Mouse (Mus musculus) CD4-positive, CD25-positive, alpha-beta regulatory T cell, adult 4 months (primary cell): ENCODE results near the gene Wdr95. TPM values are rescaled to one million over a fixed set of nuclear protein-coding genes. Genes with fewer than 3 reads are reported as not detected.

Experiments
- ATAC-seq: one replicate; pipeline ENCODE4 v1.8.0; 2017
- polyA plus RNA-seq, 2 experiments: library from polyadenylated mRNA; unstranded; fragments of 100-300 nt; shearing (Covaris generic); gene quantifications; one replicate each; pipeline ENCODE4 v1.2.1; 2017

Wdr95 gene
- polyA plus RNA-seq, 2 experiments from 2014 or later, result not detected

DNA sequence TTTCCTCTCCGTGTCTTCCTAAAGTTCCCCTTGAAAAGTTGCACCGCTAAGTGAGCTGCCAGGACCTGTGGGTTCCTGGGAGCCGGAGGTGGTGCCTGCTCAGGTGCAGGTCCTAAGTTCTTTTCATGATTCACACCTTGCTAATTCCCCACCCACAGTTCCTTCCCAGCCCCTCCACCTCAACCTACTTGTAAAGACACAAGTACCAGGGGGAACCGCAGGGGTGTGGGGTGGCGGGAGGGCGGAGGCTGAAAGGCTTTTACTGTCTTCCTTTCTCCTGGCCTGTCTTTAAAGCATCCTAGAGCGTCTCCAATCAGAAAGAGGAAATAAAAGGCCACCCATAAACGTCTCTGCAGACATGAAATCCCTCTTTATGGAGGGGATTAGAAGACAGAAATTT lies 55.0 kb downstream of the Wdr95 start:
- no peak for ATAC-seq

DNA sequence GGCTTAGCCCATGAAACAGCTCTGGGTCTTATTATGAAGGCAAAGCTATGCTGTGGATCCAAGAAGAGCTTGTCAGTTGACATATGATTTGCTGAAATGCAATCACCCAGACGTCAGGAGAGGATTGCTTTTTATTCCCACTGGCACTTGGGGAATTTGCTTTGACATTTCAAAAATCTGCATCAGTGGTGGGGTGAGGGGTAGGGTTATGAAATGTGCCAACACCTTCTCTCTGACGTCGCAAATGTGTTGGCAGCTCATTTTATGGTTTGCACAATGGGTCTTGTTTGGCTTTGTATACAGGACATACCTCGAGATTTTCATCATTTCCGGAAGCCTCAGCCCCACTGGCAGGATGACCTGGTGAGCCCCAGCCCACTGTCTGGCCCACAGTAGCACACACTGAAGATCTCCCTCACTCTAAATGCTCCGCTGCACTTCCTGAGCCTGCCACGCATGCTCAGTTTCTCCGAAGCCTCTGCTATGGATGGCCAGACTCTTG lies 55.7 kb downstream of the Wdr95 start:
- ATAC-seq, result no peak

DNA sequence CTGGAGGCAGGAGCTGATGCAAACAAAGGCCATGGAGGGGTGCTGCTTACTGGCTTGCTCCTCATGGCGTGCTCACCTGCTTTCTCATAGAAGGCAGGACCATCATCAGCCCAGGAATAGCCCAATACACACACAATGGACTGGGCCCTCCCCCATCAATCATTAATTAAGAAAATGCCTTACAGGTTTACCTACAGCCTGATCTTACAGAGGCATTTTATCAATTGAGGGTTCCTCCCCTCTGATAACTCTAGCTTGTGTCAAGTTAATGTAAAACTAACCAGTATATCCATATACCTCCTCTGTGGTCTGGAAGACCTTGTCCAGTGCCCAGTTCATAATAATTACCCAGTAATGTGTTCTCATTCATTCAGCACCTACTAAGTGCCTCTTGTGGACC lies 56.8 kb downstream of the Wdr95 start:
- no peak for ATAC-seq

DNA sequence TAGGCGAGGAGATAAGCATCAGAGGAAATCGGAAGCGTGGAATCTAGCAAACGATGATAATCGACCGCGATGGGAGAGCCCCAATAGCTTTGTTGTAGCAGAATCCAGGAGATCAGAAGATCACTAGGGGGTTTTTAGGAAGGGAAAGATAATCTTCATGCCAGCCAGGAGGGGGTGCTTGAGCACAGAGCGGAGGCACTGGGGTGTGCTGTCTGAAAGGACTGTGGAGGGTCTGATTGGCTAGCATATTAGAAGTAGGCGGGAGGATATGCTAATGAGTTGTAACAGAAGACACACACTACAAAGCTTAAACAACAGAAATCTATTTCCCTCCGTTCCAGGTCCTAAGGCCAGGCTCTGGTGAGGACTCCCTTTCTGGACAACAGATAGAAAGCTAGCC lies 57.4 kb downstream of the Wdr95 start:
- peak; percentile 74 for ATAC-seq

DNA sequence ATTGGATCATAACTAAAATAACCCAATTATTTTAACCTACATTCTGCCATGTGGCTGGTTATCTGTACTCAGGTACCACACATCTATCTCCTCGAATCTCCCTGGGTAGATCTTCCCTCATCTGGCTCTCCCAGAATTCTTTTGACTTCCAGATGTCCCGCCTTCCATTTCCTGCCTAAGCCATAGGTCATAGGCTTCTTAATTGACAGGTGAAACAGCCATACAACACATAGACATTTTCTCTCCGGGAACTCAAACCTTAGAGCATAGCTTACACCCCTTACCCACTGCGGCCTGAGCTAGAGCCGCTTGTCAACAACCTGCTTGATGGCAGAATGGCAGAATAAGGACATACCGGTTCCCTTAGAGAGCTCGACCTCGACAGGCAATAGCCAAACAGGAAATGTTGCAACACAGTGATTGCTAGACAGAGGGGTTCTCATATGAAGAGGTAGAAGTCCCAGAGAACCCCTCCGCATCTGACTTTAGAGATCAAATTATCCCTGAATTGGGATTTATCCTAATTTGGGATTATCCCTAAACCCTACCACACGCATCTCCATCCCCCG lies 58.9 kb downstream of the Wdr95 start:
- peak; percentile 71 for ATAC-seq

DNA sequence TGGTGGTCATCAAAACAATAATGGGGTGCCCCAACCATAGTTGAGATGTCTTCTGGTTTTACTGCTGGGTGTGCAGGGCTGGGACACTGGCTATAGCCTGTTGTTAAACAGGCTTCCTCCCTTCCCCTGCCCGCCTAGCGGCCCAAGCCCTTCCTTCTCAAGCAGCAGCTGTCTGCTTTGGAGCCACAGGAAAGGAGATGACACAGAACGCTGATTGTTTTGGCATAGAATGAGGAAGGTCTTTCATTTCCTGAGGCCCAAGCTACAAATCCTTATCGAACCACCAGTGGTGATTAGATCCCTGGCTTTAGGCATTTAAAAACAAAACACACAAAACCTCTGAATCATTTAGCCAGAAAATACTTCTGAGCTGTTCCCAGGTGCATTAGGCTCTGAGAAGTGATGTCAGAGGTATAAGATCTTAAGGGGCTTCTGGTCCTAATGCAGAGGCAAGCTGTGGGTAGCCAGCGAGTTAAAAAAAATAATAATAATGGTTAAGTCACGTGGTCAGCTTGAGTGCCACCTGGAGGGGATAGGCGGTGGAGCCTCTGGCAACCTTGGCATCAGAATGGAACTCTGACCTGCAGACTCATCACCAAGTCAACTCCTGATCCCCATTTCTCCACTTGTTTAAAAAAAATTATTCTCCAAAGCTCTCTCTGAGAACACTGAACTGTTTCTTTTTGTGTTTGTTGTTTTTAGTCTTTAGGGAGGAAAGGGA lies 60.5 kb downstream of the Wdr95 start:
- ATAC-seq, result no peak

DNA sequence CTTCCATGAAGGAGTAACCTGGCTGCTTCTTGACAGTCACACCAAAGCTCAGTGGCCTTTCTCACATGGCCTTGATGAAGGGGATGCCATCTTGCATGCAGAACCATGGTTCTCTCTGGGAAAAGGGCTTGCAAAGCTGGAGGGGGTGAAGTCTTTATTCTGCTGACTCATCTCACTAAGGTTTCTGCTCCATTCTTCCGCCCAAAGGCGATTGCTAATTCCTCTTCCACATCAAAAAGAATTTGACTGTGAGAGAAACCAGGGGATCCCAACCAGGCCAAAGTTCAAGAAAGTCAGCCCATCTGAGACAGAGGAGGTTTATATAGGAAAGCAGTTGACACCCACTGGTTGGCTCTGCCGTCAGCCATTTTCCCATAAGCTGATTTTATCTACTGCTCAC lies 61.5 kb downstream of the Wdr95 start:
- ATAC-seq, result no peak

DNA sequence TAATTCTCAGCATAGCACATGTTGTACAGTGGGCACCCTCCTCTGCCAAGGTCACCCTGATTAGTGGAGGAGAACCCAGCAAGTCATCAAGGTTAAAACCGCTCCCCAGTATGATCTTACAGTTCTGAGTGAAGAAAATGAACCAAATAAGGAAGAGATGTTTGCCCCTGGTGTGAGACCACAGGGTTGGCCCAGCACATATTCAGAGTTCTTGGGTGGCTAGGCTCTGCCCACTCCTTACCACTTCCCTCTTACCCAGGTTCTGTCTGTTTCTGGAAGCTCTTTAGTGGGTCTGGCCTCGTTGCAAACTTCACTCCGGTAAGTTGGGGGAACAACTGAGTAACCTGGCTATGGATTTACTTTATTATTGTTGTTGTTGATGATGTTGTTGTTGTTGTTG lies 65.7 kb downstream of the Wdr95 start:
- ATAC-seq, result no peak

DNA sequence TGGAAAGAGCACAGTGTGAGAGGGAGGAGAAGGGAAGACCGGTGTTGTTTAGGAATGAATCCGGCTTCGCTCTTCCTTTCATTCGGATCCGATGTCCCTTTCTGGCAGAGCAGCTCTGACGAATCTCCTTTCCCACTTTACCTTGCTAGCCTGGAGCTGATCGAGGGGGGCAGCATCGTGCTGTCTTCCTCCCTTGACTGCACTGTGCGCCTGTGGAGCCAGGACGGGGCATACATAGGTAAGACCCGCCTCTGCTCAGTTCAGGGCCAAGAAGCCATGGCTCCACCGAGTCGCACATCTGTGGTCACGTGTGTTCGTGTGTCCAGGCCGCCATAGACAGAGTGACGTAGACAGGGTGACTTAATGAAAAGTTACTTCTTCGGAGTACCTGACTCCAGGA lies 68.9 kb downstream of the Wdr95 start:
- ATAC-seq, result no peak

DNA sequence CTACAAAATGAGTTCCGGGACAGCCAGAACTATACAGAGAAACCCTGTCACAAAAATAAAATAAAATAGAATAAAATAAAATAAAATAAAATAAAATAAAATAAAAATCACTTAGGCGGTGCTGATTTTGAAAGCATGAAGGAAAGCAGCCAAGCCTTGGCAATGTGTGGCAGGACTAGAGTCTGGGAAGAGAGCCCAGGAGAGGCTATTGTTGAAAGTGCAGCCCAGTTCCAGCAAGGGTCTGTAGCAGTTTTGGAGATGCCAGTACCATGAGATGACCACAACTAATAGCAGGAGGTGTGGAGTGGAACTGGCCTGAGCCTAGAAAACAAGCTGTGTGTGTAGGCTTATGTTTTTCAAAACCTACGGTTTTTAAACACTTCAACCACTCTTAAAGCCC lies 73.5 kb downstream of the Wdr95 start:
- no peak for ATAC-seq

DNA sequence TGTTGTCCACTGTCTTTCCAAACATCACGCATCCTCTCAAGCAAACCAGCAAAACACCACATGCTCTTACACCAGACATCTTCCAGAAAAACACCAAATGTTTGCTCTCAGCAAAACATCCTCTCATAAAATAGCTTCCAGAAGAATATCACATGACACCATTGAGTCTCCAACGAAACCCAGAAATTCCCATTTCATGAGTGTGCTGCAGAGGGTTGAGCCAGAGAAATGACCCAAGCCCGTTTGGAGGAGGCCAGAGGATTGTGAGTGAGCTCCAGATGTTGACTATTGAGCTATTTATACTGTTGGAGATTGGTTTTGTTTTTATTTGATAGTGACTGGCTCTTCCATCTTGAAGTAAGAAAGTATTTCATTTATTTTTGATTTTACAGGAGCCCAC lies 74.8 kb downstream of the Wdr95 start:
- ATAC-seq, result no peak

DNA sequence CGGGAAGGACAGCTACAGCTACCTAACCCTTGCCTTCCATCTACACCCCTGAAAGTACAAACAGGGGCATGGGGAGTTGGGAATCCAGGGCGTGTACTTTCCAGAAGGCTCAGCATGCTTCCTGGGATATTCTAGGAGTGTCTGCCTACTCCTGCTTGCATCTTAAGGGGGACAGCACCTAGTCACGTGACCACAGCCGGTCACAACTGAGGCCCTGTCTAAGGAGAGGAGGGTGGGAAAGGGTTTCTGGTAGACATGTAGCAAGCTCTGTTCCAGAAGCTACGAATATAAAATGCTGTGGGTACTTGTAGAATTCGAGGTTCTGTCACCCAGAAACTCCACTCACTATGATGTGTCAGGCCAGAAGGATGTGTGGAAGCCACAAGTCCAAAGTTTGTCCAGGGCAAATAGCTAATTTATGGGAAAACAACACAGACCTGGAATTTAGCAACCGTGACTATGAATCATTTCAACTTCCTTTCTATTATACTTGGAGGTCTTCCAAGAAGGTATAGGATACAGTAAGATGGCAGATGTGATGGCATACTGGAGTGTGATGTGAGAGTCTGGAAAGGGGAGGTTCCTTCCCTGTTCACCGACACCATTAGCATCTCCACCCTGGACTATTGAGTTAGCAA lies 78.7 kb downstream of the Wdr95 start:
- no peak for ATAC-seq

DNA sequence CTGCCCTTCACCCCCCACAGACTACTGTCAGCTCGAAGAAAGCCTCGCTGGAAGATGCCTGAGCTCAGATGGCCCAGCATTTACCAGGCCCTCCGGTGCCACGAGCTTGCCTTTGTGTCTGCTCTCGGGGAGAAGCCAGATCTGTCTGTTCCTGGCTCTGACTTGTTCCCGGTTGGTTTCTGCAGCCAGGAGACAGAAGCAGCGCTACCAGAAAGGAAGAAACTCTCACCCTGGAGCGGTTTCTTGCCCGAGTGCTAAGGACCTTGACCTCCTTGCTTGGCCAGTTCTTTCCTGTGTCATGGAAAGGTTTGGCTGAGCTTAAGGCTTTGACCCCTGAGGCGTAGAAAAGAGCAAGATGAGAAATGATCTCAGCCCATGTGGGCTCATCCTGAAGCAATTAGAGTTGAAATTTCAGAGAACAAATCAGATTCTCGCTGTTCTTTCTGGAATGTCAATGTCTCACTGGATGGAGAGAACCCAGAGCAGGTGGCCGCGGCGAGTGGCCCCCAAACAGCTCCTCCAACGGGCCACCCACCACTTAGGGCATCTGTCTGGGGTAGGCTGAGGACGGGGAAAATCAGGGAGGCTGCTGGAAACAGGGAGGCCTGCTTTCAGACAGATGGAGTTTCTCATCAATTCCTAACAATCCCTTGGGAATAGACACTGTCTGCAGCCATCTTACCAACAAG lies 83.1 kb downstream of the Wdr95 start:
- ATAC-seq, result no peak

DNA sequence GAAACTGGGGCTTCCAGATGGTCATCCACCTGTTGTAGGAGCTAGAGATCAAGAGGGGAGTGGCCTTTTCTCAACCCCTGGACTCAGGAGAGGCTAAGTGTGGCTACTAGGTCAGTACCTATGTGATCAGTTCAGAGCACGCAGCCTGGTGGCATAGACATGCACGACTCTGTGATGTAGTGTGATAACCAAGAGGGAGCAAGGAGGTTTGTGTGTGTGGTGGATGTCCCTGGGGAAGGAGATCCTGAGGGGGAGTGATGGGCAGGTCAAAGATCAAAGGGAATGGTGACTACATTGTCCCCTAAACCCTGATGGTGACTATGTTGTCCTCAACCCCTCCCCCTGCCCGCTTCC lies 83.7 kb downstream of the Wdr95 start:
- ATAC-seq, result no peak

DNA sequence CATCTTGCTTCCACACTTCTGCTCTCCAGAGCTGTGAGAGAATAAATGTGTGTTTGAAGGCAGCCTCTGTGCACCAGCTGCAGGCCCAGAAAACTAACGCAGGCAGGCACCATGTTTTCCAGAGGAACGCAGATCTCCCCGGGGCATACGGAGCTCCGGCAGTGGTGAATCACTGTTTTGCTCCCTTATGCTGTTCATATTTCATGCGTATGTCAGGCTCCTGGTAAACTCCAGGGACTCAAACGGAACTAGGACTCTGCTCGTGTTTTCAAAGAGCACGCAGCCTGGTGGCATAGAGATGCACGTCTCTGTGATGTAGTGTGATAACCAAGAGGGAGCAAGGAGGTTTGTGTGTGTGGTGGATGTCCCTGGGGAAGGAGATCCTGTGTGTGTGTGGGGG lies 84.3 kb downstream of the Wdr95 start:
- ATAC-seq, result no peak

DNA sequence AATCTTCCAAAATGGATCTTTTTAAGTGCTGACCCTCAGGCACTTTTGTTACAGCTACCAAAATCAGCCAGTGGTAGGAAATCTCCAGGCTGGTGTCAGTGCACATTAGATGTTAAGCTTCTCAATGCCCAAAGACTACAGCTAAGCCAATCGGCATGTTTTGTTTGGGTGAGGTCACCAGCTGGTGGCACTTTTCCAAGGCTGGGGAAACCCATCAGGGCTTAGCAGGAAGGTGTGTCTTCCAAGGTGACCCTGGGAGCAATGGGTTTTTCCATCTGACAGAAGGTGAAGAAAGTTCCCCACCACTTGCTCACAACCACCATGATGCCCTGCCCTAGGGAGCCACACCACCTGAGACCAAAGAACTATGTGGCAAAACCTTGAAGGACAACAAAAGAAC lies 87.7 kb downstream of the Wdr95 start:
- no peak for ATAC-seq

DNA sequence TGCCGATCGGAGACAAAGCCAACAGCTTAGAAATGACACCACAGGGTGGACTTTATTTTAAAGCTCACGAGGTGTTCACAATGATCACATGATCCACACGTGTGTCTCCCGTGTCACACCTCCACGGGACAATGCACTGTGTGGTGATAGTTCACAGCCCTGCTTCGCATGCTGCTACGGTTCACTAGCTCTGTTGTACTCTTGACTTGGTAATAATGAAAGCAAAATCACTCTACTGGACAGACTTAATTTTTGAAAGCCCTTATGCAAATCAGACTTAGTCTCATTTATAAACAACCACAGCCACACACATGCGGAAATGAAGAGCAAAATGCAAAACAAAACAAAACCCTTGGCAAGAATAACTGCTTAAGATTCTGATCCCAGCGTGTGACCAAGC lies 88.3 kb downstream of the Wdr95 start:
- ATAC-seq, result no peak

DNA sequence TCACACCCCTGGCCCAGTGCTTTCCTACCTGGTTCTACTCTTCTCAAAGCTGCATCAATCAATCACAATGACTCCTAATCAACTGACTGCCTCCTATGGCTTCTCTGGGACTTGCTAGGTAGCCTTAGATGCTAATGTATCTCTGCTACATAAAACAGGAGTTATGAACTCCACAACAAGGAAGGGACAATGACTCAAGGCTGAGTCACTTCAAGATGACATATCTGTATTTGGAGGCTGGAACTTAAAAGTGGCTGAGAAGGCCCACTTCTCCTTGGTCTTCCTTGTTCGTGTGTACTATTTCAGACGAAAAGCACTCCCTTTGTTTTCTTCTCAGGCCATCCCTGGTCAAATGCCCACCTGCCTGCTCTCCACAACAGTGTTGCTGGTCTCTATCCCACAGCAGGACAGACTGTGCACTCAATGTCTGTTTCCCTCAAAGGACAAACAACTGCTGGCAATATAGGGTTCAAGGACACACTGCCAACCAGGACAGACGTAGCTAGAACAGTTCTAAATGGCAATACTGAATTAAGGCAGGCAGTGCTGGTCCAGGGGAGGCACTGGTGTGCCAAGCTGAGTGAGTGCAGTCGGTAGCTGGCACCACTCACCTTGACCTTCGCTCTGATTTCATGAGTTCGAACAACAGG lies 89.4 kb downstream of the Wdr95 start:
- ATAC-seq, result no peak

DNA sequence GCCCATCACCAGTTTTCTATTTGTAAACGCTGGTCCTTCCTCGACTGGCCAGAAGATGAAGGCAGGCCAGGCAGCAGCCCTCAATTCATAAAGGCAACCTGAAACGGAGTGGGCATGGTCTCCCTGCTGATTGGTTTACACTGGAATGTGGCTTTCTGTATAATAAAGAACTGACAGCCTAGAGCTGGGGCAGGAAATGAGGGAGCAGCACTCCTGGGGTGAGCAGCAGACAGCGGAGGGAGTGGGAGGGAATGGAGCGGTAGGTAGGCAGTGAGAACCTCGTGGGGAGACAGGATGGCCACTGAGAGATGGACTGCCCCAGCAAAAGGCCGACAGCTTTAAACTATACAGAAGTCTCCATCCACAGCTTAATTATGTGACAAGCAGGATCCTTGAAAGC lies 93.7 kb downstream of the Wdr95 start:
- no peak for ATAC-seq

DNA sequence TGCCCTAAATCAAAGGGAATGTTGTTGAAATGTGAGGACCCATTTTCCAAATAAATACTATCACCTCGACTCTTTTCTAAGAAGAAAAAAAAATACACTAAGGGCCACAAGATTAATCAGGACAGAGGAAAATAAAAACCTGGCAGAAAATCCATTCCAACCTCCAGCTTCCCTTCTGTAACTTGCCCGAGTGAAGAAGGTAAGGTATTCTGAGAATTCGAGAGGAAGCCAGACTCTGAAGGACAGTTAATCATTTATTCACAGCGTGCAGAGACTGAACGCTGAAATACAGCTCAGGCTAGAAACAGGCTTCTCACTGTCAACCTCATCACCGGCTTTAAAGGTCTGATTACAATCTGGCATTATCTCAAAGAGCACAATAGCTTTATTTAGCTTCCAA lies 94.2 kb downstream of the Wdr95 start:
- no peak for ATAC-seq

DNA sequence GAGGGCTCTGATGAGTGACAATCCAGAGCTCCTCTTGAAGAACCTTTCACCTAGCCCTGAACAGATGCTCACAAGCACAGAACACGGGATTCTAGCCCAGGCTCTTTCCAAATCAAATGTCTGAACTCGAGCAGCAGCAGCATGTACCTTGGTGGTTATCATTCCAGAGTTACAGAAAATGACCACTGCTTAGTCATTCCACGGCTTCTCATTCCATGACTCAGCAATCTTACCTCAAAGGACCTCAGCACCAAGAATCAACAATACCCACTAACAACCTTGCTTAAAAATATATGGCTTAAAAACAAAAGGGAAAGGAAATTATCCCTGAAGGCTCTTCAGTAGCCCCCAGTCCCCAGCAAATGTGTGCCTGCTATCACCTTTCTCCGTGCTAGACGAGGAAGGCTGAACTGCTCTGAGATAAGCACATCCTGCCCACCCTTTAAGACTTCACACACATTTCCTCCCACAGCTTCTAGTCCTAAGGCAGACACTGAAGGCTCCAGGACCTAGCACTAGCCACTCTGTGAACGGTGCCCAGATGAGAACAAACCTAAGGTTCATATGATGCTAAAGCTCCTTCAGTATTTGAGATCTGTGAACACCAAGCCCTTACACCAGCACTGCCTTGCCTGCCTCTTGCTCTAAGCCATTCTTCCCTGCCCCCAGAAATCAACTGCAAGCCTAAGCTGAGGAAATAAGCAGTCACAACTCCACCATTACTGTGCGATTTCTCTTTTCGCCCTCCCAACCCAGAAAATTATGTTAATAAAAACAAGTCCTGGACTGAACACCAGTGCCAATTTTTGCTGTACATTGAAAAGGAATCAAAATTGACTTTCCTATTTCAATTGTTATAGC lies 95.6 kb downstream of the Wdr95 start:
- no peak for ATAC-seq

DNA sequence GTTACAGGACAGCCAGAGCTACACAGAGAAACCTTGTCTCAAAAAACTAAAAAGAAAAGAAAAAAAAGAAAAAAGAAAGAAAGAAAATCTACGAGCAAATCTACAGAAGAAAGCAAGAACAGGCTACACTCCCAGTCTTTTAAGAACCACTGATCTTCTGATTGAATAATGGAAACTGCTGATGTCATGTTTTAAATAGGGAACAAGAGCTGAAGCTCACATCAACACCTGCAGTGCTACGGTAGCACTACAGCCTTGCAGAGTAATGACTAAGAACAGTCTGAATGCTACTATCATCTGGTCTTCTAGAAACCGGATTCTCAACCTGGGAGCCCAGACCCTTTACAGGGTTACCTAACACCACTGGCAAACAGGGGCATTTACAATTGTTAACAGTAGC lies 97.1 kb downstream of the Wdr95 start:
- no peak for ATAC-seq
